Mouse (Mus musculus) left cerebral cortex, postnatal 4 days (tissue): ENCODE measurements at regions not wholly inside any gene's neighbourhood (a gene's known extent, or its start where the extent isn't known, plus 50 kb on each side); places are given as distances from the start of the nearest gene placed in this dataset.

Experiments used
- DNase-seq: peaks from one replicate; pipeline ENCODE4 v3.0.0-alpha.2; 2022
- intact Hi-C: fragments of 180-260 bp; cut with DNase I; formaldehyde crosslinking; loops from one replicate; pipeline ENCODE4 v1.15.1; 2025

GRCm38 (mm10) chr10:66781171-66781510, 314.8 kb upstream of the Jmjd1c start:
- intact Hi-C loops = no loop called here
- DNase-seq = no peak

- intact Hi-C loops = no loop called here
- no peak for DNase-seq
Observed at GRCm38 (mm10) chr10:66782025-66782424, 313.9 kb upstream of the Jmjd1c start.

GRCm38 (mm10) chr10:66787812-66788211, 308.1 kb upstream of the Jmjd1c start:
- no peak for DNase-seq
- intact Hi-C loops = no loop called here

GRCm38 (mm10) chr10:66796296-66796695, 299.6 kb upstream of the Jmjd1c start:
- no peak for DNase-seq
- intact Hi-C loops = no loop called here

GRCm38 (mm10) chr10:66802691-66803090, 293.2 kb upstream of the Jmjd1c start:
- no peak for DNase-seq
- intact Hi-C loops = no loop called here

- intact Hi-C loops = no loop called here
- peak; percentile 72 for DNase-seq
Observed at GRCm38 (mm10) chr10:66807261-66807968, 288.5 kb upstream of the Jmjd1c start.

GRCm38 (mm10) chr10:66812515-66813260, 283.2 kb upstream of the Jmjd1c start:
- intact Hi-C loops = loop anchor here (10.0 kb wide), 1 partner anchor 238 kb away; no protein-coding TSS in a partner anchor
- no peak for DNase-seq

- intact Hi-C loops = loop anchor here (10.0 kb wide), 1 partner anchor 239 kb away; no protein-coding TSS in a partner anchor
Observed at GRCm38 (mm10) chr10:66813850-66814564, 281.9 kb upstream of the Jmjd1c start.

GRCm38 (mm10) chr10:66814565-66815201, 281.2 kb upstream of the Jmjd1c start:
- DNase-seq = peak; percentile 90
- intact Hi-C loops = loop anchor here (10.0 kb wide), 1 partner anchor 240 kb away; no protein-coding TSS in a partner anchor

More at GRCm38 (mm10) chr10:66813850-66814564, 281.9 kb upstream of the Jmjd1c start:
- DNase-seq = no peak

GRCm38 (mm10) chr10:66815951-66816350, 280.0 kb upstream of the Jmjd1c start:
- intact Hi-C loops = loop anchor here (10.0 kb wide), 1 partner anchor 241 kb away; no protein-coding TSS in a partner anchor
- no peak for DNase-seq

GRCm38 (mm10) chr10:66816776-66817175, 279.1 kb upstream of the Jmjd1c start:
- intact Hi-C loops = loop anchor here (10.0 kb wide), 1 partner anchor 242 kb away; no protein-coding TSS in a partner anchor
- DNase-seq = no peak

GRCm38 (mm10) chr10:66817876-66818275, 278.0 kb upstream of the Jmjd1c start:
- no peak for DNase-seq
- intact Hi-C loops = loop anchor here (10.0 kb wide), 1 partner anchor 243 kb away; no protein-coding TSS in a partner anchor

GRCm38 (mm10) chr10:66819517-66819916, 276.4 kb upstream of the Jmjd1c start:
- DNase-seq = no peak
- intact Hi-C loops = loop anchor here (10.0 kb wide), 1 partner anchor 245 kb away; no protein-coding TSS in a partner anchor

- DNase-seq = no peak
- intact Hi-C loops = no loop called here
Observed at GRCm38 (mm10) chr10:66825737-66826136, 270.2 kb upstream of the Jmjd1c start.

GRCm38 (mm10) chr10:66826327-66826726, 269.6 kb upstream of the Jmjd1c start:
- intact Hi-C loops = no loop called here
- DNase-seq = no peak

- intact Hi-C loops = no loop called here
- no peak for DNase-seq
Observed at GRCm38 (mm10) chr10:66834974-66835373, 261.0 kb upstream of the Jmjd1c start.

- DNase-seq = no peak
- intact Hi-C loops = no loop called here
Observed at GRCm38 (mm10) chr10:66839058-66839457, 256.9 kb upstream of the Jmjd1c start.

- intact Hi-C loops = no loop called here
Observed at GRCm38 (mm10) chr10:66843258-66843657, 252.7 kb upstream of the Jmjd1c start.

GRCm38 (mm10) chr10:66848778-66849177, 247.1 kb upstream of the Jmjd1c start:
- intact Hi-C loops = no loop called here
- no peak for DNase-seq

More at GRCm38 (mm10) chr10:66843258-66843657, 252.7 kb upstream of the Jmjd1c start:
- DNase-seq = no peak

GRCm38 (mm10) chr10:66849681-66850080, 246.2 kb upstream of the Jmjd1c start:
- intact Hi-C loops = no loop called here
- no peak for DNase-seq
